Mouse (Mus musculus) G1E (cell line): ENCODE measurements around the gene Mob3c. TPM values are rescaled to one million over a fixed set of nuclear protein-coding genes. Genes with fewer than 3 reads are reported as not detected.

Source experiments
- ATAC-seq: 2 replicates; pipeline ENCODE4 v1.8.0; 2016; ENCODE audit warnings: mild to moderate bottlenecking; ENCODE audit not compliant: insufficient number of reproducible peaks, poor library complexity, low FRiP score, severe bottlenecking; ENCODE audit errors: extremely low read depth
- DNase-seq: peaks from one replicate; pipeline ENCODE4 v3.0.0; 2012; ENCODE audit warnings: low spot score
- H3K27me3 ChIP-seq: 2 replicates; pipeline ENCODE4 v1.6.1; 2012; ENCODE audit warnings: mild to moderate bottlenecking, low read length, inconsistent platforms; ENCODE audit not compliant: insufficient read depth
- H3K36me3 ChIP-seq: replicated peaks from 2 replicates; pipeline ENCODE3; 2012; ENCODE audit warnings: mild to moderate bottlenecking, inconsistent platforms
- H3K4me1 ChIP-seq: 2 replicates; pipeline ENCODE4 v1.6.1; 2012; ENCODE audit warnings: low read depth, low read length, inconsistent platforms, mixed read lengths; ENCODE audit not compliant: insufficient read depth
- H3K4me3 ChIP-seq: 2 replicates; pipeline ENCODE4 v1.5.1; 2012; ENCODE audit warnings: low read depth, mild to moderate bottlenecking, inconsistent platforms, low read length, moderate library complexity, mixed read lengths
- H3K9me3 ChIP-seq: replicated peaks from 2 replicates; pipeline ENCODE4 v1.6.1; 2012; ENCODE audit warnings: inconsistent platforms
- CTCF ChIP-seq: IDR thresholded peaks from 2 replicates; pipeline ENCODE4 v1.5.1; 2012; ENCODE audit warnings: low read depth, low read length, inconsistent platforms, mixed read lengths
- GATA1 ChIP-seq: IDR thresholded peaks from 2 replicates; pipeline ENCODE4 v1.6.1; 2012; ENCODE audit warnings: borderline replicate concordance, low read length, inconsistent platforms, mixed read lengths
- GATA2 ChIP-seq: IDR thresholded peaks from 2 replicates; pipeline ENCODE4 v1.6.1; 2012; ENCODE audit warnings: low read depth, low read length, inconsistent platforms, borderline replicate concordance
- POLR2AphosphoS5 ChIP-seq: IDR thresholded peaks from 2 replicates; pipeline ENCODE4 v1.6.1; 2012; ENCODE audit warnings: low read depth, low read length, inconsistent platforms; ENCODE audit not compliant: insufficient replicate concordance
- TAL1 ChIP-seq: conservative IDR thresholded peaks from 2 replicates; pipeline ENCODE4 v1.6.1; 2012; ENCODE audit warnings: low read depth, low read length, inconsistent platforms, mixed read lengths
- polyA plus RNA-seq: library from polyadenylated mRNA; stranded (reverse); fragments of >175 nt; gene quantifications from 2 replicates; pipeline ENCODE4 v1.2.3, GENCODE M21; 2012
- total RNA-seq, 2 experiments: library from RNA; stranded (forward) in 1 of 2; stranded (reverse) in 1 of 2; fragments of 200-1000 nt in 1 of 2; fragments of >200 nt in 1 of 2; fragmentation: Nextera tagmentation in 1 of 2; gene quantifications; 2 replicates each; pipeline ENCODE4 v1.2.3; 2014 to 2017

Gene Mob3c
- total and polyA plus RNA-seq, 3 experiments: 7.1 to 16.7 (median 7.9) TPM

- 0 out of 2 replicates have a peak, but pooled peaks have one; percentile 24 for TF ChIP-seq TAL1
- no peak for TF ChIP-seq GATA1
- peak overlapping the region; percentile 52; the same call in 1 of the 2 replicates for H3K4me3 ChIP-seq
- H3K4me1 ChIP-seq: peaks cover 62% of the 10 kb centered on the region
- H3K9me3 ChIP-seq: no peaks in the 10 kb centered on the region
- ATAC-seq (peak; percentile 48), DNase-seq (peak; percentile 82)
- H3K27me3 ChIP-seq: no peaks in the 10 kb centered on the region
- H3K36me3 ChIP-seq: peaks cover 91% of the 10 kb centered on the region
These were observed 29.5 kb downstream of the Mob3c start for GRCm38 (mm10) chr4:115857293-115857883.

- H3K36me3 ChIP-seq: peaks cover 97% of the 10 kb centered on the region
- H3K9me3 ChIP-seq: no peaks in the 10 kb centered on the region
- H3K4me1 ChIP-seq: peaks cover 14% of the 10 kb centered on the region
- no peak for DNase-seq
- no peak overlapping the region for H3K4me3 ChIP-seq
- TF ChIP-seq GATA2 (no peak), CTCF (no peak), GATA1 (no peak), TAL1 (no peak), POLR2AphosphoS5 (no peak)
- no peak for ATAC-seq
- H3K27me3 ChIP-seq: no peaks in the 10 kb centered on the region
These were observed 35.5 kb downstream of the Mob3c start for GRCm38 (mm10) chr4:115863352-115863751.

- H3K36me3 ChIP-seq: peaks cover 97% of the 10 kb centered on the region
- ATAC-seq (no peak), DNase-seq (no peak)
- H3K4me1 ChIP-seq: peaks cover 10% of the 10 kb centered on the region
- no peaks in the 10 kb centered on the region for H3K27me3 ChIP-seq
- no peaks in the 10 kb centered on the region for H3K9me3 ChIP-seq
- H3K4me3 ChIP-seq: no peak overlapping the region
- TF ChIP-seq GATA1 (no peak), GATA2 (no peak), TAL1 (no peak), POLR2AphosphoS5 (no peak), CTCF (no peak)
These were observed 36.0 kb downstream of the Mob3c start for GRCm38 (mm10) chr4:115863880-115864279.

- no peaks in the 10 kb centered on the region for H3K27me3 ChIP-seq
- ATAC-seq (no peak), DNase-seq (no peak)
- H3K4me1 ChIP-seq: no peaks in the 10 kb centered on the region
- peaks cover 95% of the 10 kb centered on the region for H3K36me3 ChIP-seq
- H3K4me3 ChIP-seq: no peak overlapping the region
- no peaks in the 10 kb centered on the region for H3K9me3 ChIP-seq
- TF ChIP-seq POLR2AphosphoS5: no peak
These were observed 41.8 kb downstream of the Mob3c start for GRCm38 (mm10) chr4:115869512-115870210.

GRCm38 (mm10) chr4:115873231-115873630, 45.3 kb downstream of the Mob3c start:
- no peak overlapping the region for H3K4me3 ChIP-seq

GRCm38 (mm10) chr4:115878216-115878678, 50.4 kb downstream of the Mob3c start:
- no peaks in the 10 kb centered on the region for H3K4me1 ChIP-seq
- no peaks in the 10 kb centered on the region for H3K9me3 ChIP-seq
- DNase-seq (no peak), ATAC-seq (no peak)
- peaks cover 65% of the 10 kb centered on the region for H3K36me3 ChIP-seq
- no peak for TF ChIP-seq POLR2AphosphoS5
- no peak for TF ChIP-seq CTCF
- TF ChIP-seq TAL1: no peak
- TF ChIP-seq GATA1: no peak
- no peaks in the 10 kb centered on the region for H3K27me3 ChIP-seq
- H3K4me3 ChIP-seq: no peak overlapping the region

More at GRCm38 (mm10) chr4:115873231-115873630, 45.3 kb downstream of the Mob3c start:
- no peaks in the 10 kb centered on the region for H3K4me1 ChIP-seq
- no peaks in the 10 kb centered on the region for H3K9me3 ChIP-seq
- DNase-seq: no peak
- TF ChIP-seq CTCF: no peak
- TF ChIP-seq GATA1: no peak
- peaks cover 97% of the 10 kb centered on the region for H3K36me3 ChIP-seq
- no peaks in the 10 kb centered on the region for H3K27me3 ChIP-seq
- no peak for ATAC-seq
